Mouse (Mus musculus): ENCODE measurements around the gene Gm42688. TPM values are rescaled to one million over a fixed set of nuclear protein-coding genes. Genes with fewer than 3 reads are reported as not detected.
A peak's percentile ranks its signal among the peaks of the same experiment; 100 is the strongest.

The Gm42688 gene
- polyA plus RNA-seq, 1 experiment from 2014 or later = 2.9 TPM

DNA sequence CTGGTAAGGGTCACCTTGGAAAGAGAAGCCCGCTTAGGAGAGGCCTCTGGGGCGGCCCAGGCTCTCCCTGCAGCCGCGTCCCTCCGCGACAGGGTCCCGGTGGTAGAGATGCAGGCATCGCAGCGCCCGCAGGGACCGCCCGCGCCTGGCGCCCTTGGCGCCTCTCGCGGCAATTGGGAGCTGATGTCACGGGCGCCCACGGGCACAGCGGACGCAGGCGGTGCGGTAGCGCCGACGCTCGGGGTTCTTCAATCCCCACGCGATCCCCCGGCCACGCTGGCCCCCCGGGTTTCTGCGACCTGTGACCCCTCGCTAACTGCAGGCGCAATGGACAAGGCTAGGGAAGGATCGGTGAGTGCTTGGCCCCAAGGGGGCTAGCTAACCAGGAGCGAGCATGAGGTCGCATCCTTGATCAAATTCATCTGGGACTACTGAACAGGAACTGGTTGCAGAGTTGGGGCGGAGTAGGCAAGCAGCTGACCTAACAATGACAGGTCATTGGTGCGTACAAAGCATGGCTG is 40.9 kb downstream of the Gm42688 start:
- 0 out of 2 replicates have a peak, but pooled peaks cover 4% of the 10 kb centered on the region for H3K36me3 ChIP-seq (ENCODE audit: insufficient read depth, low read length)
- peak overlapping the region; percentile 63 for H3K4me2 ChIP-seq (ENCODE audit: low read length)
- DNase-seq (ENCODE audit: low spot score) (no peak), ATAC-seq (replicated peaks; ENCODE audit: low FRiP score, low read depth) (no peak)
- no peaks in the 10 kb centered on the region for H3K27me3 ChIP-seq (ENCODE audit: insufficient read depth, low read length)
- no peaks in the 10 kb centered on the region for H3K9me3 ChIP-seq (replicated peaks; ENCODE audit: low read length)
- TF ChIP-seq CTCF (IDR thresholded peaks at IDR 0.05; ENCODE audit: low read depth) = no peak
- 6% methylated on average over 41 of the region's 41 CpGs for WGBS
- H3K27ac ChIP-seq = 0 out of 2 replicates have a peak overlapping the region, but pooled peaks have one; percentile 36
- H3K9ac ChIP-seq (ENCODE audit: low read depth, low read length) = peak overlapping the region; percentile 57
- H3K4me3 ChIP-seq (replicated peaks; ENCODE audit: low read depth, low read length) = peak overlapping the region; percentile 14; the same call in 1 of the 2 replicates
- peaks cover 23% of the 10 kb centered on the region for H3K4me1 ChIP-seq (replicated peaks; ENCODE audit: insufficient read depth, low read length)

DNA sequence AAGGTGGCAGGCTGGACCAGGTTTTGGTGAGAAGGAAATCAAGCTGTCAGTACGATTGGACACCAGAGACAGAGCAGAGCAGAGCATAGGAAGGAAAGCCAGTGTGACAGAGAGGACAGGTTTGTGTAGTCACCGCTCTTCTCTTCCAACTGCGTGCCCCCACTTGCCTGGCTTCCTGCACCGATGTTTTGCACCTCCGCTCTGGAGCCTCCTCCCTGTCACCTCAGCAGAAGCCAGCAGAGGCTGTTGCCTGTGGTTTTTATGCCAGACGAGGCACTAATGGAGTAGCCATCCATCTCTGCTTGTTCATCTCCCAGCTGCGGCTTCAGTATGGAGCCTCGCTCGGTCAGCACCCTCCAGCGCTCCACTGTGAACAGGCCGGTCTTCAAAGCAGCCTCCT is 41.5 kb downstream of the Gm42688 start:
- WGBS = 60% methylated on average over 11 of the region's 11 CpGs
- Histone ChIP-seq H3K36me3 (ENCODE audit: insufficient read depth, low read length) (0 out of 2 replicates have a peak, but pooled peaks cover 4% of the 10 kb centered on the region), H3K27ac (no peak overlapping the region), H3K27me3 (ENCODE audit: insufficient read depth, low read length) (no peaks in the 10 kb centered on the region), H3K9me3 (replicated peaks; ENCODE audit: low read length) (no peaks in the 10 kb centered on the region), H3K4me1 (replicated peaks; ENCODE audit: insufficient read depth, low read length) (peaks cover 21% of the 10 kb centered on the region), H3K4me2 (ENCODE audit: low read length) (no peak overlapping the region), H3K4me3 (replicated peaks; ENCODE audit: low read depth, low read length) (no peak overlapping the region), H3K9ac (ENCODE audit: low read depth, low read length) (no peak overlapping the region)
- no peak for ATAC-seq (replicated peaks; ENCODE audit: low FRiP score, low read depth)
- TF ChIP-seq CTCF (IDR thresholded peaks at IDR 0.05; ENCODE audit: low read depth) = no peak
- no peak for DNase-seq (ENCODE audit: low spot score)

- Histone ChIP-seq H3K4me3 (replicated peaks; ENCODE audit: low read depth, low read length) (no peak overlapping the region), H3K9me3 (replicated peaks; ENCODE audit: low read length) (no peaks in the 10 kb centered on the region), H3K36me3 (ENCODE audit: insufficient read depth, low read length) (peaks cover 5% of the 10 kb centered on the region; the same call in 1 of the 2 replicates), H3K4me1 (replicated peaks; ENCODE audit: insufficient read depth, low read length) (peaks cover 13% of the 10 kb centered on the region; the same call in 1 of the 2 replicates), H3K27me3 (ENCODE audit: insufficient read depth, low read length) (no peaks in the 10 kb centered on the region), H3K4me2 (ENCODE audit: low read length) (no peak overlapping the region), H3K9ac (ENCODE audit: low read depth, low read length) (no peak overlapping the region), H3K27ac (no peak overlapping the region)
- no peak for ATAC-seq (replicated peaks; ENCODE audit: low FRiP score, low read depth)
- DNase-seq (ENCODE audit: low spot score) = no peak
- TF ChIP-seq CTCF (IDR thresholded peaks at IDR 0.05; ENCODE audit: low read depth) = no peak
- WGBS = 67% methylated on average over 2 of the region's 2 CpGs
Observed at GRCm38 (mm10) chr6:83145209-83145608, 43.8 kb downstream of the Gm42688 start.

DNA sequence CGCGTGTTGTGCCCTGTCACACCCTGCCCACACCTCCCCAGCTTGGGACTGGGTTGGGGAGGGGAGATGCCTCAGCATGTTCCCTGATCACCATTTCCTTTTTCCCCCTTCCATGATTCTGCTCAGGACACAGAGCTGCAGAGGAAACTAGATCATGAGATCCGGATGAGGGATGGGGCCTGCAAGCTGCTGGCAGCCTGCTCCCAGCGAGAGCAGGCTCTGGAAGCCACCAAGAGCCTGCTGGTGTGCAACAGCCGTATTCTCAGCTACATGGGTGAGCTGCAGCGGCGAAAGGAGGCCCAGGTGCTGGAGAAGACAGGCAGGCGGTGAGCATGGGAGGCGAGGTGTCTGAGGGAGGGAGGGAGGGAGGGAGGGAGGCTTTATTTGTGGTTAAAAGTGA is 44.4 kb downstream of the Gm42688 start:
- TF ChIP-seq CTCF (IDR thresholded peaks at IDR 0.05; ENCODE audit: low read depth) = no peak
- no peak for DNase-seq (ENCODE audit: low spot score)
- no peak for ATAC-seq (replicated peaks; ENCODE audit: low FRiP score, low read depth)
- 69% methylated on average over 9 of the region's 9 CpGs for WGBS
- H3K27ac ChIP-seq = no peak overlapping the region
- H3K36me3 ChIP-seq (ENCODE audit: insufficient read depth, low read length) = peaks cover 10% of the 10 kb centered on the region; the same call in 1 of the 2 replicates
- H3K27me3 ChIP-seq (ENCODE audit: insufficient read depth, low read length) = no peaks in the 10 kb centered on the region
- no peak overlapping the region for H3K4me2 ChIP-seq (ENCODE audit: low read length)
- peaks cover 13% of the 10 kb centered on the region; the same call in 1 of the 2 replicates for H3K4me1 ChIP-seq (replicated peaks; ENCODE audit: insufficient read depth, low read length)
- H3K4me3 ChIP-seq (replicated peaks; ENCODE audit: low read depth, low read length) = no peak overlapping the region
- no peaks in the 10 kb centered on the region for H3K9me3 ChIP-seq (replicated peaks; ENCODE audit: low read length)
- H3K9ac ChIP-seq (ENCODE audit: low read depth, low read length) = no peak overlapping the region

- H3K27me3 ChIP-seq (ENCODE audit: insufficient read depth, low read length) = no peaks in the 10 kb centered on the region
- ATAC-seq (replicated peaks; ENCODE audit: low FRiP score, low read depth) = peak; percentile 33
- H3K4me2 ChIP-seq (ENCODE audit: low read length) = no peak overlapping the region
- no peak for DNase-seq (ENCODE audit: low spot score)
- no peaks in the 10 kb centered on the region for H3K9me3 ChIP-seq (replicated peaks; ENCODE audit: low read length)
- peaks cover 3% of the 10 kb centered on the region; the same call in 1 of the 2 replicates for H3K4me1 ChIP-seq (replicated peaks; ENCODE audit: insufficient read depth, low read length)
- H3K27ac ChIP-seq = no peak overlapping the region
- H3K36me3 ChIP-seq (ENCODE audit: insufficient read depth, low read length) = peaks cover 13% of the 10 kb centered on the region; the same call in 1 of the 2 replicates
- H3K9ac ChIP-seq (ENCODE audit: low read depth, low read length) = no peak overlapping the region
- WGBS = 40% methylated on average over 7 of the region's 7 CpGs
- no peak for TF ChIP-seq CTCF (IDR thresholded peaks at IDR 0.05; ENCODE audit: low read depth)
- H3K4me3 ChIP-seq (replicated peaks; ENCODE audit: low read depth, low read length) = no peak overlapping the region
Observed at GRCm38 (mm10) chr6:83147280-83147679, 45.9 kb downstream of the Gm42688 start.

DNA sequence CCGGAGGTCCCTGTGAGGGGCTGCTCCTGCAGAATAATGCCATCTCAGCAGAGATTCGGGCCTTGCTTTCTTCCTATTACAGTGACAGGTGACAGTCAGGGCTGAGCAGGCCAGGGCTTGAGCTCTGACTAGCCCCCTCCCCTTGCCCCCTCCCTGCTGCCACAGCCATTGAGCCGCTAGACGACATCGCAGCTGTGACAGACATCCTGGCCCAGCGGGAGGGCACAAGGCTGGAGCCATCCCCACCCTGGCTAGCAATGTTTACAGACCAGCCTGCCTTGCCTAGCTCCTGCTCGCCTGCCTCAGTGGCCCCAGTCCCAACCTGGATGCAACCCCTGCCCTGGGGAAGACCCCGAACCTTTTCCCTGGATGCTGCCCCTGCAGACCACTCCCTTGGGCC is 50.3 kb downstream of the Gm42688 start:
- ATAC-seq (replicated peaks; ENCODE audit: low FRiP score, low read depth) = no peak
- Histone ChIP-seq H3K9ac (ENCODE audit: low read depth, low read length) (no peak overlapping the region), H3K4me3 (replicated peaks; ENCODE audit: low read depth, low read length) (no peak overlapping the region), H3K4me1 (replicated peaks; ENCODE audit: insufficient read depth, low read length) (peaks cover 7% of the 10 kb centered on the region; the same call in 1 of the 2 replicates), H3K9me3 (replicated peaks; ENCODE audit: low read length) (no peaks in the 10 kb centered on the region), H3K36me3 (ENCODE audit: insufficient read depth, low read length) (peaks cover 15% of the 10 kb centered on the region; the same call in 1 of the 2 replicates), H3K4me2 (ENCODE audit: low read length) (no peak overlapping the region), H3K27me3 (ENCODE audit: insufficient read depth, low read length) (no peaks in the 10 kb centered on the region), H3K27ac (no peak overlapping the region)
- WGBS = 48% methylated on average over 8 of the region's 8 CpGs
- no peak for DNase-seq (ENCODE audit: low spot score)
- TF ChIP-seq CTCF (IDR thresholded peaks at IDR 0.05; ENCODE audit: low read depth) = no peak
